Mouse (Mus musculus) MEL (cell line): ENCODE measurements around the gene Scube3.

Source experiments
- E2F4 ChIP-seq: IDR thresholded peaks from 2 replicates; pipeline ENCODE4 v1.6.1; 2011; ENCODE audit warnings: low read depth, low read length, improper control_type of control experiment, borderline replicate concordance
- EP300 ChIP-seq, 2 experiments: IDR thresholded peaks; 2 replicates each; pipeline ENCODE4 v1.6.1; 2011; ENCODE audit warnings: improper control_type of control experiment in 2 of 2, low read length in 2 of 2, low read depth in 1 of 2, mild to moderate bottlenecking in 1 of 2
- ZMIZ1 ChIP-seq: IDR thresholded peaks from 2 replicates; pipeline ENCODE4 v1.6.1; 2012; ENCODE audit warnings: low read depth, mild to moderate bottlenecking, inconsistent platforms, low read length, improper control_type of control experiment, moderate library complexity

GRCm38 (mm10) chr17:28211921-28212341 is 70.0 kb downstream of the Scube3 start:
- TF ChIP-seq E2F4 (no peak), ZMIZ1 (no peak), EP300 (IDR thresholded peaks at IDR 0.05; ENCODE audit: low read depth in 1 of 2, low read length in 2 of 2) (peak in 1 of 2 experiments; percentile 77)
